Mouse (Mus musculus) brain, embryonic 14.5 days (tissue): ENCODE data around the gene Esrra.

Experiments
- CTCF ChIP-seq: fragments of 200-500 bp; IDR thresholded peaks from 2 replicates; pipeline ENCODE4 v1.5.1; 2012; ENCODE audit warnings: inconsistent platforms, mild to moderate bottlenecking, moderate library complexity, borderline replicate concordance; ENCODE audit not compliant: insufficient read depth, insufficient read length; ENCODE audit errors: extremely low read depth
- POLR2A ChIP-seq: fragments of 200-500 bp; IDR thresholded peaks from 2 replicates; pipeline ENCODE4 v1.6.1; 2012; ENCODE audit warnings: mild to moderate bottlenecking, inconsistent platforms, borderline replicate concordance; ENCODE audit not compliant: poor library complexity, insufficient read depth, insufficient read length, severe bottlenecking; ENCODE audit errors: extremely low read depth

DNA sequence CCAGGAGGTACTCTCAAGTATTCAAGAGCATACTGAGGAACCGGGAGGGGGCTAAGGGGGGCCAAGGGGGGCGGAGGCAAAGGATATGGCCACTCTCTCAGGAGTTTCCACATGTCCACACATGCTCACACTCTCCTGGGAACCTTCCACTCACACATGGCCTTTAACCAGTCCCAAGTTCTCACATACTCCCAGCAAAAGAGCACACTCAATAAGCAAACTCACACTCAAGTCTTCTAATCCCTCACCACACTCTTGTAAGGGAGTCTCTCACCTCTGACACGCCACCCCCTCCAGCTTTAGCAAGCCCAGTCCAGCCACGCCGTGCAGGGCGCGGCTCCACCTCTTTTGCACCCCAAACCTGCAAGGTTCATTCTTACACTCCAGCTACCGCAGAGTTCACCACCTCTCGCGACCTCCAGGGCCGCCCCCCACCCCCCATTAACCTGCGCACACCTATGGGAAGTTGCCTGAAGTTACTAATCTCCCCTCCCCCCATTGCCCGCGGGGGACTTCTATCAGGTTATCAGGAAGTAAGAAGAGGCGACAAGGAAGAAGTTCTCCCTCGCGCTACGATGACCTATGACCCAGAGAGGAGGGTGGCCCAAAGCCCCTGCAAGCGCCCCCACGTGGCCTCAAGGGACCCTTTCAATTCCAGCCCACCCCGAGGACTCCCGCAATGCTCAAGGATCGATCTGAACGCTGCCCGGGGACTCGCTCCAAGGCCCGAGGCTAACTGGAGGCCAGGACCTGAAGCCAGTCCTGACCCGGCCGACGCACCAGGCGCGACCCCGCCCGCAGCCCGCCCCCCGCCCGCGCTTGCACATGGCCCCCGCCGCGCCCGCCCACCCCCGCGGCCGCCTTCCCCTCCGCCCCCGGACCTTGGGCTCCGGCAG is 624 bp downstream of the Esrra start:
- TF ChIP-seq CTCF (no peak), POLR2A (no peak)
